Mouse (Mus musculus) C2C12 (cell line): ENCODE measurements around the gene Hsp90ab1.

ENCODE experiments used
- CTCF ChIP-seq: IDR thresholded peaks from one replicate; pipeline ENCODE4 v1.5.1; 2011; ENCODE audit not compliant: control insufficient read depth, insufficient read depth, insufficient read length
- MYOD1 ChIP-seq: IDR thresholded peaks from one replicate; pipeline ENCODE4 v1.6.1; 2011; ENCODE audit warnings: low read depth; ENCODE audit not compliant: control insufficient read depth, insufficient read length

- TF ChIP-seq CTCF (no peak), MYOD1 (no peak)
Observed at GRCm38 (mm10) chr17:45619386-45620256, 46.5 kb upstream of the Hsp90ab1 start.
